Mouse (Mus musculus) ES-Bruce4 (cell line): ENCODE results near the gene Ube2h. TPM values are rescaled to one million over a fixed set of nuclear protein-coding genes. Genes with fewer than 3 reads are reported as not detected.

Source experiments
- H3K27ac ChIP-seq: 2 replicates; pipeline ENCODE4 v1.5.1; 2012; ENCODE audit warnings: low read length, inconsistent platforms; ENCODE audit not compliant: insufficient read depth
- H3K27me3 ChIP-seq: 2 replicates; pipeline ENCODE4 v1.6.1; 2012; ENCODE audit warnings: mild to moderate bottlenecking, low read length, inconsistent platforms; ENCODE audit not compliant: control insufficient read depth, poor library complexity, insufficient read depth, severe bottlenecking
- H3K36me3 ChIP-seq: 2 replicates; pipeline ENCODE4 v1.6.1; 2012; ENCODE audit warnings: inconsistent platforms, mild to moderate bottlenecking, low read length, moderate library complexity; ENCODE audit not compliant: control insufficient read depth, poor library complexity, insufficient read depth, severe bottlenecking
- H3K4me1 ChIP-seq: one replicate; pipeline ENCODE4 v1.8.1; 2011; ENCODE audit warnings: low read length; ENCODE audit not compliant: control insufficient read depth, insufficient read depth
- H3K4me3 ChIP-seq: 2 replicates; pipeline ENCODE4 v1.5.1; 2011; ENCODE audit warnings: low read depth, mild to moderate bottlenecking, low read length
- H3K9ac ChIP-seq: 2 replicates; pipeline ENCODE4 v1.6.1; 2012; ENCODE audit warnings: low read depth, mild to moderate bottlenecking, inconsistent platforms; ENCODE audit not compliant: poor library complexity, severe bottlenecking
- H3K9me3 ChIP-seq: replicated peaks from 2 replicates; pipeline ENCODE4 v1.6.1; 2012; ENCODE audit warnings: mild to moderate bottlenecking, low read length, inconsistent platforms; ENCODE audit not compliant: control insufficient read depth, poor library complexity, insufficient read depth, severe bottlenecking
- CTCF ChIP-seq: IDR thresholded peaks from one replicate; pipeline ENCODE4 v1.8.1; 2011; ENCODE audit warnings: low read depth, low read length
- EP300 ChIP-seq: IDR thresholded peaks from 2 replicates; pipeline ENCODE4 v1.6.1; 2011; ENCODE audit warnings: low read depth, low read length; ENCODE audit not compliant: insufficient read depth
- POLR2A ChIP-seq: IDR thresholded peaks from one replicate; pipeline ENCODE4 v1.8.1; 2011; ENCODE audit warnings: low read length; ENCODE audit not compliant: insufficient read depth
- polyA plus RNA-seq: library from polyadenylated mRNA; stranded (reverse); fragments of >200 nt; gene quantifications from 2 replicates; pipeline ENCODE4 v1.2.4, GENCODE M21; 2011; ENCODE audit warnings: low read depth; ENCODE audit not compliant: missing spikeins, insufficient read depth, insufficient read length

The Ube2h gene
- polyA plus RNA-seq, 1 experiment, result 64.6 TPM

DNA sequence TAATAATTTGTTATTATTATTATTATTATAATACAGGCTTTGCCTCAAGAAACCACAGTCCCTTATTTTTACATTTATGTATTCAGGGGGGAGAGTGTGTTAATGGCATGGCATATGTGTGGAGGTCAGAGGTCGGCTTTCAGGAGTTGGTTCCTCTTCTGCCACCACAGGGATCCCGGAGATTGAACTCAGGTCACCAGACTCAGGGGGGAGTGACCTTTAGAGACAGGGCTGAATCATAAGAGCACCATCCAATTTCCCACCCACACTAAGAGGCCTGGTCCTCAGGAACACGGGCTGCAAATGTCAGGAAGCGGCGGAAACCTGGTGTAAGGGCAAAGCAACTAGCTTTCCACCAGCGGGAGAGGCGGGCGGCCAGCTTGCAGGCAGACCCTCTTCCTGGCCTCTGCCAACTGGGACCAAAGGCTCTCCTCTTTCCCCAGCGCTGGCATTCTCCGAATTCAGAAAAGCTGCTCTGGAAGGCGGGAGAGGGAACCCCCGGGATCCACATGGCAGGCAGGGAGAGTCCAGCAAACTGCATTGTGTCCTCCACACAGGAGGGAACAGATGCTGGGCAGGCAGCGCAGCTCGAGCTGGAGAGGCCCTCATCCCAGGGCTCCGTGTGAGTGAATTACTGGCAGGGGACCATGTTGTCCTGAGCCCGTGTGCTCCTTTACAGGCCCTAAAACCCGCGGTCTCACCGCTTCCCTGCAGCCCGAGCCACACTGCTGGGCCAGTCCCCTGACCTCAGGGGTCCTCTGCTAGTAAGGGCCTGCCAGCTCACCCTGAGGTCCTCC, 99.8 kb downstream of the Ube2h start:
- Histone ChIP-seq H3K27me3 (no peaks in the 10 kb centered on the region), H3K36me3 (no peaks in the 10 kb centered on the region), H3K4me1 (no peaks in the 10 kb centered on the region), H3K27ac (no peak overlapping the region), H3K9me3 (no peaks in the 10 kb centered on the region), H3K9ac (peak overlapping the region; percentile 56), H3K4me3 (peak overlapping the region; percentile 31)
- TF ChIP-seq CTCF (no peak), EP300 (no peak), POLR2A (no peak)

DNA sequence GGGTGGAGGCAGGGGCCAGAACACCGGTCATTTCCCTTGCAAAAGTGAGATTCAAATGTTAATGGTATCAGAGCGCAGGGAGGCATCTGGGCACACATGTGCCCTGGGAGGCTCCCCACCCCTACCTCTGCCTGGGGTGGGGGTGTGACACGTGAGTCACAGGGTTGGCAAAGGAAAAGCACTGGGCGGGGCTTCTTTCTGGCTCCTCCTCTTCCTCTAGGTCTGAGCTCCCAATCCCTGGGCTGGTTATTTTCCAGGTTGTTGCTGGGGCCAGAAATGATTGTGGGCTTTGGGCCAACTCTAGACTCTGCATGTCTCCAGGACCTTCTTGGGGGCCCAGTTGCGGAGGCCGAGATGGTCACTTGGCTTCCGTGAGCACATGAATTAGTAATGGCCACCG, 108.2 kb downstream of the Ube2h start:
- H3K27me3 ChIP-seq, result no peaks in the 10 kb centered on the region

DNA sequence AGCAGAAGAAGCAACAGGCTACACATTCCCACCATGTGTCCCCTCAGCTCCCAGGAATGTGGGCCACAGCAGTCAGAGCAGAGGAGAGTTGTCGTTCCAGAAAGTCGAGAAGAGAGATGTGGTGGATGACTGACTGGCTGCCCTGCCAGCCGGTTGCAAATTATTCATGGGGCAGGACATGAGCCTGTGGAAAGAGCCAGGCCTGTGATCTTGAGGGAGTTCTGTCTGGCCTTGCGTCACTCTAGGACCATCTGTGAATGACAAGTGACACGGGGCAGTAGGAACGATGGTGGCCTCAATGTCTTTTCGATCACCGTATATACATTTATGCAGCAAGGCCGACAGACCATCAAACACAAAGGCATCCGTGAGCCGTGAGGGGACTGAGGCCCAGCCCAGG, 108.7 kb downstream of the Ube2h start:
- H3K4me1 ChIP-seq, result peaks cover 3% of the 10 kb centered on the region
- no peaks in the 10 kb centered on the region for H3K36me3 ChIP-seq
- no peaks in the 10 kb centered on the region for H3K27me3 ChIP-seq
- H3K9me3 ChIP-seq, result no peaks in the 10 kb centered on the region
- H3K27ac ChIP-seq, result peak overlapping the region; percentile 6; the same call in 1 of the 2 replicates
- TF ChIP-seq CTCF, result no peak
- TF ChIP-seq POLR2A, result no peak
- TF ChIP-seq EP300, result no peak
- peak overlapping the region; percentile 1; the same call in 1 of the 2 replicates for H3K4me3 ChIP-seq
- no peak overlapping the region for H3K9ac ChIP-seq

More for the DNA sequence above, 108.2 kb downstream of the Ube2h start:
- Histone ChIP-seq H3K9me3 (no peaks in the 10 kb centered on the region), H3K9ac (0 out of 2 replicates have a peak overlapping the region, but pooled peaks have one; percentile 6), H3K36me3 (no peaks in the 10 kb centered on the region), H3K4me3 (peak overlapping the region; percentile 29; the same call in 1 of the 2 replicates), H3K27ac (peak overlapping the region; percentile 69; the same call in 1 of the 2 replicates), H3K4me1 (no peaks in the 10 kb centered on the region)
- TF ChIP-seq CTCF (no peak), POLR2A (no peak), EP300 (0 out of 2 replicates have a peak, but pooled peaks have one; percentile 19)

DNA sequence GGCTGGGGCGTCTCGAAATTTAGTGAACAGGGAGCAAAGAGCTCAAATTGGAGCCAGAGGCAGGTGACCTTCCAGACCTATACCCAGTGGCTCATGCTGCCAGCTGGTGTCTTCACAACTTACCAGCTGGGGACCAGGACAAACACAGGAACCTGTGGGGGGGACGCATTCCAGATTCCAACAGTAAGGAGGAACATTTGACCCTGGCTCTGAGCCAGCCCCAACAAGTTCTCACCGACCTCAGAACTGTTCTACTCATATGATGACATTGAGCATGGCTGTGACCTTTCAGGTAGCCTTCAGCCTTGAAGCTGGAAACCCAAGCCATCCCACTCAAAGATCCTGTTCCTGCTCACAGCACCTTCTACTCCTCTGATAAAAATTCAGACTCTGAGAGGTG, 120.7 kb downstream of the Ube2h start:
- peaks cover 4% of the 10 kb centered on the region for H3K4me1 ChIP-seq
- H3K9ac ChIP-seq, result no peak overlapping the region
- H3K27ac ChIP-seq, result no peak overlapping the region
- no peaks in the 10 kb centered on the region for H3K36me3 ChIP-seq
- H3K27me3 ChIP-seq, result no peaks in the 10 kb centered on the region
- no peak overlapping the region for H3K4me3 ChIP-seq
- TF ChIP-seq CTCF (no peak), EP300 (no peak), POLR2A (no peak)
- no peaks in the 10 kb centered on the region for H3K9me3 ChIP-seq

DNA sequence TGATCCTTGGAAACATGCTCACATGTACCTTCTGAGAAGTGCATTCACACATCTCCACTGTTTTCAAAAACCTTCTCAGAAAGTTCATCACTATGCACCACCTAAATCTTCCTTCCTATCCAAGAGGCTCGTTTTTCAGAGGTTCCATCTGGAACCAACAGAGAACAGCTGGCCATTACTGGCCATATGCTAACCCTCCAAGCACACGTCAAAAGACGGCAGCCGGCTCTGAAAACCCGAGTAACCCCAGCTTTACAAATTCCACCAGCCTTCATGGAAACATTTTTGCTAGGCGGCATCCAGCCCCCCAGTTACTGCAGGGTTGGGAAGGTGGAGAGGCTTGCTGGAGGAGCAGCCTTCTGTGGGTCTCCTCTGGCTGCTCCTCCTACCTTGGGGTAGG, 122.3 kb downstream of the Ube2h start:
- Histone ChIP-seq H3K4me1 (peaks cover 4% of the 10 kb centered on the region), H3K27ac (no peak overlapping the region), H3K36me3 (no peaks in the 10 kb centered on the region), H3K9me3 (no peaks in the 10 kb centered on the region), H3K4me3 (no peak overlapping the region), H3K27me3 (no peaks in the 10 kb centered on the region), H3K9ac (no peak overlapping the region)
- TF ChIP-seq EP300, result no peak
- no peak for TF ChIP-seq POLR2A
- no peak for TF ChIP-seq CTCF

DNA sequence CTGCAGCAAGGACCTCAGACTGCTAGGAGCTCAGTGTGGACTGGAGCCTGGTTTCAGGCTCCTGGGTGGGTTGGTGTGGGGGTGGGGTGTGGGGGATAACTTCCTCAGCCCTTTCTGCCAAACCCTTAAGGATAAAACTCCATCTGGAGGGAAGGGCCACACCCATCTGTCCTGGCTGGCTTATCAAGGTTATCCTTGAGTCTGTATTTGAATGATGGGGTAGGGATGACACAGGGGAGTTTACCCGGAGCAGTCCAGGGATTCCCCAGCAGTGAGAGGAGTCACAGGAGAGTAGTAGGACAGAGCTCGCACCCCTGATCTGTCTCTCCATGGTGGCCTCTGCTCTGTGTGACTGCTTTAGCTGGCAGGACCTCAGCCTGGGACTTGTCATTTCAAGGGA, 124.0 kb downstream of the Ube2h start:
- Histone ChIP-seq H3K36me3 (no peaks in the 10 kb centered on the region), H3K9ac (no peak overlapping the region), H3K4me3 (no peak overlapping the region), H3K27ac (no peak overlapping the region), H3K4me1 (peaks cover 4% of the 10 kb centered on the region), H3K27me3 (no peaks in the 10 kb centered on the region), H3K9me3 (no peaks in the 10 kb centered on the region)
- TF ChIP-seq CTCF (no peak), POLR2A (no peak), EP300 (no peak)
